Mouse (Mus musculus) stomach, adult 2 months (tissue): ENCODE results near the gene Tmem174. TPM values are rescaled to one million over a fixed set of nuclear protein-coding genes. Genes with fewer than 3 reads are reported as not detected.

Source experiments
- polyA plus RNA-seq: library from polyadenylated mRNA; depleted of rRNA; stranded (reverse); fragments of >200 nt; gene quantifications from 2 replicates; pipeline ENCODE4 v1.2.3, GENCODE M21; 2012; rRNA removed

Tmem174 gene
- not detected in 2 replicates for polyA plus RNA-seq

DNA sequence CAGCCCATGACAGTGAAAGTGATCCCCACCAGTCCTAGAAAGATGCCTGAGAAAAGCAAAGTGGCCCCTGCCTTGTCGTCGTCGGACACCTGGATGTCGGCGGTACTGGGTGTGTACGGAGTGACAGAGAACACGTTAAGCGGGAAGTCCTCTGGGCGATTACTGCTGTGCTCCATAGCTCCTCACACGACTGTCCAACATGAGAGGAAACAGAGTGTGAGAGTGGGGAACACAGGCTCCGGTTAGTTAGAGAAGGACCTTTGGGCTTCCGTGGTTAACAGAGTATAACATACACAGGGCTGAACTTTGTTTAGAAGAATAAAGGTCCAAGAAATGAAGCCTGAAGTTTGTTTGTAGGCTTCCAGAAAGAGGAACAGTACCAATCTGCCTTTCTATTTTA is at the start of gene Tmem174:
Gene Tmem174 (minus strand): TSS at position 266 of the 400 bp plus-strand sequence.

Other genes starting within 250 kb of the Tmem174 start
- 0.30 and 0.55 TPM in 2 replicates for gene Gm10320, start 145.4 kb downstream of the Tmem174 start, polyA plus RNA-seq
- 20.3 and 23.5 TPM in 2 replicates for gene Tmem171, start 57.4 kb upstream of the Tmem174 start, polyA plus RNA-seq
- gene Fcho2, start 178.0 kb upstream of the Tmem174 start, polyA plus RNA-seq = 1.6 and 2.0 TPM in 2 replicates